Mouse (Mus musculus): Measurements from ENCODE around the gene Ndufa6. TPM values are rescaled to one million over a fixed set of nuclear protein-coding genes. Genes with fewer than 3 reads are reported as not detected.

The Ndufa6 gene
- total and polyA plus RNA-seq, 3 experiments, result 235 to 417 TPM; not detected in 1

DNA sequence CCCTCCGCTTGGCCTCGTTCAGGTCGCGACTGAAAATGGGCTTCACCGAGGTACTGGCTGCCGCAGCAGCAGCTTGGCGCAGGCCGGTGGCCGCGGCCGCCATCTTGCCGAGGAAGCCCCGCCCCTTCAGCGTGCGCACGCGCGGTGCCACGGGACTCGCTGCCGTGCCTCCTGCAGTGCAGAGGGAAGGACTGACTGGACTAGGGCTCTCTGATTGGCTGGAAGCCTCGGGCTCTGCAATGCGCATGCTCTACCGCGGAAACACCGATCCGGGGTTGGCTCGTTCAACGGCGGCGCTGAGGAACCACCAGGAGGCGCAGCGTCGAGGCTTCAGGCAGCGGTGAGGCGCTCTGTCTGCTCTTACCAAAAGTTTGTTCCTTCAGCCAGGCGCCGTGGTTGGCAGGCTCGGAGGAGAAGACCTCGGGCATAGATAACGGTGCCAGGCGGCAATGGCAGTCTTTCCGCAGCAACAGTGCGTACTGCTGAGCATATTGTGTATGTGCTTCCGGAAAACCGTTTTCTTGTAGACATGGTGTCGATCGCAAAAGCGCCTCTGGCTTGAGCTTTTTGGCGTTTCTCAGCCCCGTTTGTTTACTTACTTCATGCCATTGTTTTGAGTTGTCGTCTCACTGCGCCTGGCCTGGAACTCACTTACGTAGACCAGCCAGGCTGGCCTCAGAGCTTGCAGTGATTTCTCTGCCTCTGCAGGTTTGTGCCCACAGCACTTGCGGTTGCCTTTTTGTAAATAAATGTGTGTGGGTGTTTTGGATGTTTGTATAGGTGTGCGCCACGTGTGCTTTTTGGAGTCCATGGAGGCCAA, at the start of gene Ndufa6 (continued):
- TF ChIP-seq MEF2A (IDR thresholded peaks at IDR 0.05; ENCODE audit: extremely low read depth, insufficient replicate concordance, low read depth, low read length, poor library complexity, severe bottlenecking) (no peak), POLR2AphosphoS5 (IDR thresholded peaks at IDR 0.05; ENCODE audit: borderline replicate concordance, low read depth, low read length) (peak; percentile 61; the same call in 1 of the 2 replicates), POLR2AphosphoS2 (IDR thresholded peaks at IDR 0.05; ENCODE audit: low read length) (peak; percentile 87), HCFC1 (IDR thresholded peaks at IDR 0.05; ENCODE audit: low read depth, low read length) (peak; percentile 81)

DNA sequence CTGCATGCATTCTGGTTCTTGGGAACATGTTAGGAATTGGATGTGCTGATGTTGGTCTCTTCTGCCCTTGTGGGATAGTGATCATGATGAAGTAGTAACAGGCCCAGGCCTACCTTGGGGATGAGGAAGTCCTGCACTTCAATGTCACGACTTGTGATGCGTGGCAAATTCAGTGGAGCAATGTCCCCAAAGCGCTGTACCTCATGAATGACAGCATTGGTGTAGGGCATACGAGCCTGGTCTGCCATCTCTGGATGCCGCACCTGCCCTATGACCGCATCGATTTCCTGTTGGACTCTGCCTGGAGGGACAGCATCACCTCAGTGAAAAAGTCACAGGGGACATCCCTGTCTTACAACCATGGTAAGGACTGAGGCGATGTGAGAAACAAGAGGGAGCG, 49.5 kb upstream of the Ndufa6 start:
- Histone ChIP-seq H3K27ac (ENCODE audit: control insufficient read depth, low read depth, low read length) (no peak overlapping the region), H3K27me3 (ENCODE audit: control insufficient read depth in 1 of 2, insufficient read depth in 2 of 2, low read length in 2 of 2) (peaks cover 0 to 5% of the 10 kb centered on the region in 2 experiments; a peak in 2 of 4 replicates), H3K36me3 (ENCODE audit: control insufficient read depth in 1 of 2, insufficient read depth in 2 of 2, low read length in 2 of 2) (no peaks in the 10 kb centered on the region), H3K4me1 (ENCODE audit: control insufficient read depth in 1 of 2, insufficient read depth in 2 of 2, low read length in 2 of 2) (no peaks in the 10 kb centered on the region), H3K9me3 (replicated peaks; ENCODE audit: insufficient read depth, low read length) (no peaks in the 10 kb centered on the region), H3K9ac (ENCODE audit: control insufficient read depth, low read depth, low read length, poor library complexity, severe bottlenecking) (no peak overlapping the region), H3K79me2 (ENCODE audit: control insufficient read depth, insufficient read depth, low read length, poor library complexity) (no peaks in the 10 kb centered on the region), H3K4me3 (ENCODE audit: control insufficient read depth in 1 of 2, insufficient read depth in 1 of 2, low read depth in 2 of 2, low read length in 2 of 2) (no peak overlapping the region)
- DNase-seq (ENCODE audit: low read depth, low spot score), result no peak
- TF ChIP-seq SIN3A (IDR thresholded peaks at IDR 0.05; ENCODE audit: low read length), result no peak
- TF ChIP-seq POLR2AphosphoS2 (IDR thresholded peaks at IDR 0.05; ENCODE audit: low read length), result no peak
- no peak for TF ChIP-seq KAT2A (conservative IDR thresholded peaks at IDR 0.05; ENCODE audit: low read depth, low read length)
- TF ChIP-seq NELFE (IDR thresholded peaks at IDR 0.05; ENCODE audit: low read depth, low read length), result no peak
- no peak for TF ChIP-seq NRF1 (IDR thresholded peaks at IDR 0.05; ENCODE audit: insufficient read depth, low read depth, low read length, poor library complexity, severe bottlenecking)
- no peak for TF ChIP-seq E2F4 (IDR thresholded peaks at IDR 0.05; ENCODE audit: borderline replicate concordance, low read depth, low read length)
- no peak for TF ChIP-seq MAFK (IDR thresholded peaks at IDR 0.05; ENCODE audit: borderline replicate concordance, low read depth, low read length)
- TF ChIP-seq ETS1 (IDR thresholded peaks at IDR 0.05; ENCODE audit: low read depth, low read length), result no peak
- no peak for TF ChIP-seq CHD1 (IDR thresholded peaks at IDR 0.05; ENCODE audit: low read depth, low read length)
- no peak for TF ChIP-seq HCFC1 (IDR thresholded peaks at IDR 0.05; ENCODE audit: low read depth, low read length)
- TF ChIP-seq GATA1 (IDR thresholded peaks at IDR 0.05; ENCODE audit: low read depth, low read length), result no peak

DNA sequence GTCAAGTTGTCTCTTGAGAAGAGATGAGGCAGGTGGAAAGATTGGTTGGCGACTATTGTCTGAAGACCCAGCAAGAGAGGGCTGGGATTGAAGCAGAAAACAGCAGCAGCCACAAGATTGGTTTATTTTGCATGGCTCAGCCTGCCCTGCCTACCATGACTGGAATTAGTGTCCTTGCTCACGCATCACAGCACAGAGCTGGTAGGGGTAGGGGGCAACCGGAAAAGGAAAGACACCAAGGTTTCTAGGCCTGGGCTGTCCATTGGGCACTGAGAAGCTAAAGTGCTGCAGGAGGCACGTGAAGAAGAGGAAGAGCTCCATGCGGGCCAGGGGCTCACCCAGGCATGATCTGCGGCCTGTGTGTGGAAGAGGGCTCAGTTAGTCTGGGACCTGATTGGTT, 48.6 kb upstream of the Ndufa6 start:
- Histone ChIP-seq H3K9ac (ENCODE audit: control insufficient read depth, low read depth, low read length, poor library complexity, severe bottlenecking) (no peak overlapping the region), H3K27me3 (ENCODE audit: control insufficient read depth in 1 of 2, insufficient read depth in 2 of 2, low read length in 2 of 2) (peaks cover 0 to 2% of the 10 kb centered on the region in 2 experiments; a peak in 1 of 4 replicates), H3K4me3 (ENCODE audit: control insufficient read depth in 1 of 2, insufficient read depth in 1 of 2, low read depth in 2 of 2, low read length in 2 of 2) (no peak overlapping the region), H3K79me2 (ENCODE audit: control insufficient read depth, insufficient read depth, low read length, poor library complexity) (no peaks in the 10 kb centered on the region), H3K36me3 (ENCODE audit: control insufficient read depth in 1 of 2, insufficient read depth in 2 of 2, low read length in 2 of 2) (no peaks in the 10 kb centered on the region), H3K4me1 (ENCODE audit: control insufficient read depth in 1 of 2, insufficient read depth in 2 of 2, low read length in 2 of 2) (no peaks in the 10 kb centered on the region), H3K9me3 (replicated peaks; ENCODE audit: insufficient read depth, low read length) (no peaks in the 10 kb centered on the region), H3K27ac (ENCODE audit: control insufficient read depth, low read depth, low read length) (no peak overlapping the region)
- DNase-seq (ENCODE audit: low read depth, low spot score), result no peak
- TF ChIP-seq RAD21 (IDR thresholded peaks at IDR 0.05; ENCODE audit: low read depth, low read length) (no peak), USF1 (IDR thresholded peaks at IDR 0.05; ENCODE audit: low read depth, low read length) (no peak), BHLHE40 (IDR thresholded peaks at IDR 0.05; ENCODE audit: borderline replicate concordance, low read depth, low read length) (no peak), SMC3 (IDR thresholded peaks at IDR 0.05; ENCODE audit: low read depth, low read length) (no peak), POLR2AphosphoS5 (IDR thresholded peaks at IDR 0.05; ENCODE audit: borderline replicate concordance, low read depth, low read length) (no peak)
